Mouse (Mus musculus): ENCODE measurements around the gene Ndufab1. TPM values are rescaled to one million over a fixed set of nuclear protein-coding genes. Genes with fewer than 3 reads are reported as not detected.

The Ndufab1 gene
- total and polyA plus RNA-seq, 3 experiments = 119 to 452 (median 172) TPM

GRCm38 (mm10) chr7:122045711-122046110 lies 56.0 kb downstream of the Ndufab1 start:
- H3K36me3 ChIP-seq (ENCODE audit: control insufficient read depth in 1 of 2, insufficient read depth in 2 of 2, low read length in 2 of 2) = peaks cover 0 to 24% of the 10 kb centered on the region in 2 experiments; a peak in 2 of 4 replicates
- TF ChIP-seq CTCF (IDR thresholded peaks at IDR 0.05 in 2 of 3, conservative IDR thresholded peaks at IDR 0.05 in 1 of 3; ENCODE audit: control insufficient read depth in 1 of 3, insufficient read depth in 1 of 3, low read depth in 2 of 3, low read length in 3 of 3, poor library complexity in 1 of 3, severe bottlenecking in 1 of 3) = no peak
- TF ChIP-seq TAL1 (IDR thresholded peaks at IDR 0.05; ENCODE audit: low read length) = 0 out of 2 replicates have a peak, but pooled peaks have one; percentile 12
- peaks cover 12 to 24% of the 10 kb centered on the region in 2 experiments for H3K4me1 ChIP-seq (ENCODE audit: control insufficient read depth in 1 of 2, insufficient read depth in 2 of 2, low read length in 2 of 2)
- H3K27ac ChIP-seq (ENCODE audit: control insufficient read depth, low read depth, low read length) = no peak overlapping the region
- no peak for DNase-seq (ENCODE audit: low read depth, low spot score)
- H3K79me2 ChIP-seq (ENCODE audit: control insufficient read depth, insufficient read depth, low read length, poor library complexity) = no peaks in the 10 kb centered on the region
- no peak overlapping the region for H3K9ac ChIP-seq (ENCODE audit: control insufficient read depth, low read depth, low read length, poor library complexity, severe bottlenecking)
- no peaks in the 10 kb centered on the region for H3K27me3 ChIP-seq (ENCODE audit: control insufficient read depth in 1 of 2, insufficient read depth in 2 of 2, low read length in 2 of 2)
- no peaks in the 10 kb centered on the region for H3K9me3 ChIP-seq (replicated peaks; ENCODE audit: insufficient read depth, low read length)
- no peak overlapping the region for H3K4me3 ChIP-seq (ENCODE audit: control insufficient read depth in 1 of 2, insufficient read depth in 1 of 2, low read depth in 2 of 2, low read length in 2 of 2)

GRCm38 (mm10) chr7:122045181-122045634 lies 56.5 kb downstream of the Ndufab1 start:
- H3K9ac ChIP-seq (ENCODE audit: control insufficient read depth, low read depth, low read length, poor library complexity, severe bottlenecking) = no peak overlapping the region
- H3K4me3 ChIP-seq (ENCODE audit: control insufficient read depth in 1 of 2, insufficient read depth in 1 of 2, low read depth in 2 of 2, low read length in 2 of 2) = no peak overlapping the region
- DNase-seq (ENCODE audit: low read depth, low spot score) = no peak
- peaks cover 12 to 24% of the 10 kb centered on the region in 2 experiments for H3K4me1 ChIP-seq (ENCODE audit: control insufficient read depth in 1 of 2, insufficient read depth in 2 of 2, low read length in 2 of 2)
- no peaks in the 10 kb centered on the region for H3K9me3 ChIP-seq (replicated peaks; ENCODE audit: insufficient read depth, low read length)
- H3K36me3 ChIP-seq (ENCODE audit: control insufficient read depth in 1 of 2, insufficient read depth in 2 of 2, low read length in 2 of 2) = peaks cover 0 to 24% of the 10 kb centered on the region in 2 experiments; a peak in 2 of 4 replicates
- no peak overlapping the region for H3K27ac ChIP-seq (ENCODE audit: control insufficient read depth, low read depth, low read length)
- TF ChIP-seq KAT2A (conservative IDR thresholded peaks at IDR 0.05; ENCODE audit: low read depth, low read length) (no peak), ZKSCAN1 (IDR thresholded peaks at IDR 0.05; ENCODE audit: low read depth, low read length) (no peak), GATA1 (IDR thresholded peaks at IDR 0.05; ENCODE audit: low read depth, low read length) (no peak)
- no peaks in the 10 kb centered on the region for H3K27me3 ChIP-seq (ENCODE audit: control insufficient read depth in 1 of 2, insufficient read depth in 2 of 2, low read length in 2 of 2)
- H3K79me2 ChIP-seq (ENCODE audit: control insufficient read depth, insufficient read depth, low read length, poor library complexity) = no peaks in the 10 kb centered on the region

DNA sequence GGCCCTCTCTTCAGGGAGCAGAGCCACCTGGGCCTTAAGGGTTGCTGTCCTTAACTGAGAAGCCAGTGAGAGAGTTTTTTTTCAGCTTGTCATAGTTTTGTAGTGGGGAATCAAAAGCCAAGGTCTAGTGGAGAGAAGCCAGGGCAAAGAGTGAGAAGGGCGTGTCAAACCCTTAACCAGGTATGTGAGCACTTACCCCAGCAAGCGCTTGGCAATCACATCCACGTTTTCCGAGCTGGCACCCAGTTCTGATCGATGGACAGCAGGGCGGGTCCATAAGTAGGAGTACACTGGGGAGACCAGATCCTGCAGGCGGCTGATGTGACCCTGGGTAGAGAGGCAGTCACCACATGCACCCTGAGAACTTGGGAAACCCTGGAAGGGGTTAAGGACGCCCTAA lies 57.6 kb downstream of the Ndufab1 start:
- H3K4me1 ChIP-seq (ENCODE audit: control insufficient read depth in 1 of 2, insufficient read depth in 2 of 2, low read length in 2 of 2) = peaks cover 12 to 24% of the 10 kb centered on the region in 2 experiments
- H3K27me3 ChIP-seq (ENCODE audit: control insufficient read depth in 1 of 2, insufficient read depth in 2 of 2, low read length in 2 of 2) = no peaks in the 10 kb centered on the region
- H3K36me3 ChIP-seq (ENCODE audit: control insufficient read depth in 1 of 2, insufficient read depth in 2 of 2, low read length in 2 of 2) = peaks cover 0 to 24% of the 10 kb centered on the region in 2 experiments; a peak in 2 of 4 replicates
- H3K79me2 ChIP-seq (ENCODE audit: control insufficient read depth, insufficient read depth, low read length, poor library complexity) = no peaks in the 10 kb centered on the region
- no peak overlapping the region for H3K27ac ChIP-seq (ENCODE audit: control insufficient read depth, low read depth, low read length)
- DNase-seq (ENCODE audit: low read depth, low spot score) = no peak
- H3K4me3 ChIP-seq (ENCODE audit: control insufficient read depth in 1 of 2, insufficient read depth in 1 of 2, low read depth in 2 of 2, low read length in 2 of 2) = no peak overlapping the region
- no peak overlapping the region for H3K9ac ChIP-seq (ENCODE audit: control insufficient read depth, low read depth, low read length, poor library complexity, severe bottlenecking)
- TF ChIP-seq GATA1 (IDR thresholded peaks at IDR 0.05; ENCODE audit: low read depth, low read length) (no peak), NRF1 (IDR thresholded peaks at IDR 0.05; ENCODE audit: insufficient read depth, low read depth, low read length, poor library complexity, severe bottlenecking) (no peak), MAX (IDR thresholded peaks at IDR 0.05; ENCODE audit: low read length) (no peak), ETS1 (IDR thresholded peaks at IDR 0.05; ENCODE audit: low read depth, low read length) (no peak), ZC3H11A (IDR thresholded peaks at IDR 0.05; ENCODE audit: low read depth, low read length) (no peak), EP300 (IDR thresholded peaks at IDR 0.05; ENCODE audit: low read depth in 1 of 2, low read length in 2 of 2) (no peak), MYC (IDR thresholded peaks at IDR 0.05; ENCODE audit: low read depth, low read length) (no peak), NELFE (IDR thresholded peaks at IDR 0.05; ENCODE audit: low read depth, low read length) (no peak), SIN3A (IDR thresholded peaks at IDR 0.05; ENCODE audit: low read length) (no peak), JUND (IDR thresholded peaks at IDR 0.05; ENCODE audit: low read depth, low read length) (no peak), TAL1 (IDR thresholded peaks at IDR 0.05; ENCODE audit: low read length) (no peak)
- H3K9me3 ChIP-seq (replicated peaks; ENCODE audit: insufficient read depth, low read length) = no peaks in the 10 kb centered on the region

Other genes starting within 250 kb of the Ndufab1 start
- gene Scnn1b, start 236.8 kb downstream of the Ndufab1 start, total RNA-seq (2012; rRNA removed) = not detected in 2 replicates
- gene Scnn1b, start 236.8 kb downstream of the Ndufab1 start, polyA plus RNA-seq (2012; ENCODE audit: insufficient read depth in 1 of 2, insufficient read length in 2 of 2, low read depth in 1 of 2, low replicate concordance in 2 of 2, missing spikeins in 1 of 2) = not detected
- 17.1 and 17.7 TPM in 2 replicates for gene Cog7, start 120.2 kb downstream of the Ndufab1 start, total RNA-seq (2012; rRNA removed)
- 10 to 100 TPM in 1 of 2 experiments, not detected in 1; 21.2 TPM for gene Cog7, start 120.2 kb downstream of the Ndufab1 start, polyA plus RNA-seq (2012; ENCODE audit: insufficient read depth in 1 of 2, insufficient read length in 2 of 2, low read depth in 1 of 2, low replicate concordance in 2 of 2, missing spikeins in 1 of 2)
- 30.1 and 35.2 TPM in 2 replicates for gene Gga2, start 80.7 kb downstream of the Ndufab1 start, total RNA-seq (2012; rRNA removed)
- 10 to 100 TPM; 29.5 to 95.3 TPM for gene Gga2, start 80.7 kb downstream of the Ndufab1 start, polyA plus RNA-seq (2012; ENCODE audit: insufficient read depth in 1 of 2, insufficient read length in 2 of 2, low read depth in 1 of 2, low replicate concordance in 2 of 2, missing spikeins in 1 of 2)
- gene Ubfd1, start 34.7 kb downstream of the Ndufab1 start, total RNA-seq (2012; rRNA removed) = 29.2 and 31.2 TPM in 2 replicates
- gene Ubfd1, start 34.7 kb downstream of the Ndufab1 start, polyA plus RNA-seq (2012; ENCODE audit: insufficient read depth in 1 of 2, insufficient read length in 2 of 2, low read depth in 1 of 2, low replicate concordance in 2 of 2, missing spikeins in 1 of 2) = 10 to 100 TPM in 1 of 2 experiments, not detected in 1; 33.8 TPM
- 8.8 and 9.9 TPM in 2 replicates for gene Ears2, start 34.6 kb downstream of the Ndufab1 start, total RNA-seq (2012; rRNA removed)
- 10 to 100 TPM in 1 of 2 experiments, not detected in 1; 12.8 TPM for gene Ears2, start 34.6 kb downstream of the Ndufab1 start, polyA plus RNA-seq (2012; ENCODE audit: insufficient read depth in 1 of 2, insufficient read length in 2 of 2, low read depth in 1 of 2, low replicate concordance in 2 of 2, missing spikeins in 1 of 2)
- gene Palb2, start 31.1 kb upstream of the Ndufab1 start, total RNA-seq (2012; rRNA removed) = 16.1 and 20.8 TPM in 2 replicates
- gene Palb2, start 31.1 kb upstream of the Ndufab1 start, polyA plus RNA-seq (2012; ENCODE audit: insufficient read depth in 1 of 2, insufficient read length in 2 of 2, low read depth in 1 of 2, low replicate concordance in 2 of 2, missing spikeins in 1 of 2) = 10 to 100 TPM in 1 of 2 experiments, not detected in 1; 17.7 TPM
- 46.6 and 54.2 TPM in 2 replicates for gene Dctn5, start 31.2 kb upstream of the Ndufab1 start, total RNA-seq (2012; rRNA removed)
- gene Dctn5, start 31.2 kb upstream of the Ndufab1 start, polyA plus RNA-seq (2012; ENCODE audit: insufficient read depth in 1 of 2, insufficient read length in 2 of 2, low read depth in 1 of 2, low replicate concordance in 2 of 2, missing spikeins in 1 of 2) = 100 to 1,000 TPM in 1 of 2 experiments, 10 to 100 TPM in 1; 71.3 to 203 TPM
- gene Plk1, start 57.6 kb upstream of the Ndufab1 start, total RNA-seq (2012; rRNA removed) = 46.7 and 67.8 TPM in 2 replicates
- 100 to 1,000 TPM; 157 to 244 TPM for gene Plk1, start 57.6 kb upstream of the Ndufab1 start, polyA plus RNA-seq (2012; ENCODE audit: insufficient read depth in 1 of 2, insufficient read length in 2 of 2, low read depth in 1 of 2, low replicate concordance in 2 of 2, missing spikeins in 1 of 2)
- not detected in 2 replicates for gene Ern2, start 84.3 kb upstream of the Ndufab1 start, total RNA-seq (2012; rRNA removed)
- gene Ern2, start 84.3 kb upstream of the Ndufab1 start, polyA plus RNA-seq (2012; ENCODE audit: insufficient read depth in 1 of 2, insufficient read length in 2 of 2, low read depth in 1 of 2, low replicate concordance in 2 of 2, missing spikeins in 1 of 2) = not detected
- not detected in 2 replicates for gene Chp2, start 117.6 kb upstream of the Ndufab1 start, total RNA-seq (2012; rRNA removed)
- not detected for gene Chp2, start 117.6 kb upstream of the Ndufab1 start, polyA plus RNA-seq (2012; ENCODE audit: insufficient read depth in 1 of 2, insufficient read length in 2 of 2, low read depth in 1 of 2, low replicate concordance in 2 of 2, missing spikeins in 1 of 2)
- not detected in 2 replicates for gene Prkcb, start 186.9 kb upstream of the Ndufab1 start, total RNA-seq (2012; rRNA removed)
- gene Prkcb, start 186.9 kb upstream of the Ndufab1 start, polyA plus RNA-seq (2012; ENCODE audit: insufficient read depth in 1 of 2, insufficient read length in 2 of 2, low read depth in 1 of 2, low replicate concordance in 2 of 2, missing spikeins in 1 of 2) = not detected